Mouse (Mus musculus): ENCODE results near the gene Col13a1. TPM values are rescaled to one million over a fixed set of nuclear protein-coding genes. Genes with fewer than 3 reads are reported as not detected.

The Col13a1 gene
- polyA plus RNA-seq, 1 experiment from 2014 or later, result 2.5 TPM

GRCm38 (mm10) chr10:61838769-61839168 lies 140.1 kb downstream of the Col13a1 start:
- Histone ChIP-seq H3K27me3 (no peaks in the 10 kb centered on the region), H3K9me3 (no peaks in the 10 kb centered on the region), H3K9ac (no peak overlapping the region), H3K27ac (replicated peaks) (no peak overlapping the region), H3K4me2 (no peak overlapping the region), H3K36me3 (no peaks in the 10 kb centered on the region), H3K4me1 (replicated peaks) (peaks cover 7% of the 10 kb centered on the region; the same call in 1 of the 2 replicates), H3K4me3 (no peak overlapping the region)
- ATAC-seq (ENCODE audit: low FRiP score, low read depth), result peak; percentile 60
- WGBS, result 1% methylated on average over 6 of the region's 6 CpGs

GRCm38 (mm10) chr10:61837286-61837685 lies 141.6 kb downstream of the Col13a1 start:
- Histone ChIP-seq H3K27me3 (no peaks in the 10 kb centered on the region), H3K4me2 (no peak overlapping the region), H3K9ac (no peak overlapping the region), H3K4me1 (replicated peaks) (peaks cover 7% of the 10 kb centered on the region; the same call in 1 of the 2 replicates), H3K36me3 (no peaks in the 10 kb centered on the region), H3K9me3 (no peaks in the 10 kb centered on the region), H3K4me3 (no peak overlapping the region), H3K27ac (replicated peaks) (no peak overlapping the region)
- no peak for ATAC-seq (ENCODE audit: low FRiP score, low read depth)
- WGBS, result 78% methylated on average over 8 of the region's 8 CpGs

GRCm38 (mm10) chr10:61834288-61834687 lies 144.6 kb downstream of the Col13a1 start:
- Histone ChIP-seq H3K4me2 (no peak overlapping the region), H3K9me3 (no peaks in the 10 kb centered on the region), H3K4me1 (replicated peaks) (peaks cover 5% of the 10 kb centered on the region; the same call in 1 of the 2 replicates), H3K9ac (no peak overlapping the region), H3K27ac (replicated peaks) (no peak overlapping the region), H3K27me3 (no peaks in the 10 kb centered on the region), H3K36me3 (no peaks in the 10 kb centered on the region), H3K4me3 (no peak overlapping the region)
- no peak for ATAC-seq (ENCODE audit: low FRiP score, low read depth)
- WGBS, result 93% methylated on average over 6 of the region's 6 CpGs

GRCm38 (mm10) chr10:61832713-61833112 lies 146.2 kb downstream of the Col13a1 start:
- H3K27ac ChIP-seq (replicated peaks), result no peak overlapping the region
- no peaks in the 10 kb centered on the region for H3K36me3 ChIP-seq
- no peak for ATAC-seq (ENCODE audit: low FRiP score, low read depth)
- no peaks in the 10 kb centered on the region for H3K4me1 ChIP-seq (replicated peaks)
- H3K27me3 ChIP-seq, result no peaks in the 10 kb centered on the region
- H3K4me2 ChIP-seq, result no peak overlapping the region
- H3K4me3 ChIP-seq, result no peak overlapping the region
- 84% methylated on average over 11 of the region's 11 CpGs for WGBS
- H3K9me3 ChIP-seq, result no peaks in the 10 kb centered on the region
- no peak overlapping the region for H3K9ac ChIP-seq

- Histone ChIP-seq H3K9me3 (no peaks in the 10 kb centered on the region), H3K4me2 (no peak overlapping the region), H3K4me3 (no peak overlapping the region), H3K36me3 (no peaks in the 10 kb centered on the region), H3K9ac (no peak overlapping the region), H3K27ac (replicated peaks) (no peak overlapping the region), H3K27me3 (no peaks in the 10 kb centered on the region), H3K4me1 (replicated peaks) (0 out of 2 replicates have a peak, but pooled peaks cover 6% of the 10 kb centered on the region)
- WGBS, result 92% methylated on average over 6 of the region's 6 CpGs
- no peak for ATAC-seq (ENCODE audit: low FRiP score, low read depth)
Observed at GRCm38 (mm10) chr10:61831741-61832140, 147.2 kb downstream of the Col13a1 start.

- H3K27me3 ChIP-seq, result no peaks in the 10 kb centered on the region
Observed at GRCm38 (mm10) chr10:61831251-61831650, 147.7 kb downstream of the Col13a1 start.

GRCm38 (mm10) chr10:61830817-61831216 lies 148.1 kb downstream of the Col13a1 start:
- no peaks in the 10 kb centered on the region for H3K27me3 ChIP-seq
- no peak overlapping the region for H3K4me2 ChIP-seq
- no peaks in the 10 kb centered on the region for H3K9me3 ChIP-seq
- 0 out of 2 replicates have a peak, but pooled peaks cover 7% of the 10 kb centered on the region for H3K4me1 ChIP-seq (replicated peaks)
- H3K9ac ChIP-seq, result no peak overlapping the region
- no peak for ATAC-seq (ENCODE audit: low FRiP score, low read depth)
- WGBS, result 57% methylated on average over 9 of the region's 9 CpGs
- no peak overlapping the region for H3K4me3 ChIP-seq
- no peak overlapping the region for H3K27ac ChIP-seq (replicated peaks)
- no peaks in the 10 kb centered on the region for H3K36me3 ChIP-seq

More at GRCm38 (mm10) chr10:61831251-61831650, 147.7 kb downstream of the Col13a1 start:
- Histone ChIP-seq H3K27ac (replicated peaks) (no peak overlapping the region), H3K9ac (no peak overlapping the region), H3K4me2 (no peak overlapping the region), H3K9me3 (no peaks in the 10 kb centered on the region), H3K36me3 (no peaks in the 10 kb centered on the region), H3K4me3 (no peak overlapping the region), H3K4me1 (replicated peaks) (0 out of 2 replicates have a peak, but pooled peaks cover 7% of the 10 kb centered on the region)
- ATAC-seq (ENCODE audit: low FRiP score, low read depth), result no peak
- WGBS, result 80% methylated on average over 12 of the region's 12 CpGs

GRCm38 (mm10) chr10:61829046-61829445 lies 149.9 kb downstream of the Col13a1 start:
- H3K4me1 ChIP-seq (replicated peaks), result 0 out of 2 replicates have a peak, but pooled peaks cover 7% of the 10 kb centered on the region
- no peak for ATAC-seq (ENCODE audit: low FRiP score, low read depth)
- H3K4me2 ChIP-seq, result no peak overlapping the region
- H3K36me3 ChIP-seq, result no peaks in the 10 kb centered on the region
- no peak overlapping the region for H3K9ac ChIP-seq
- no peak overlapping the region for H3K4me3 ChIP-seq
- 62% methylated on average over 4 of the region's 4 CpGs for WGBS
- H3K27ac ChIP-seq (replicated peaks), result no peak overlapping the region
- no peaks in the 10 kb centered on the region for H3K27me3 ChIP-seq
- H3K9me3 ChIP-seq, result no peaks in the 10 kb centered on the region

GRCm38 (mm10) chr10:61827950-61828936 lies 150.7 kb downstream of the Col13a1 start:
- WGBS, result 90% methylated on average over 32 of the region's 32 CpGs
- Histone ChIP-seq H3K36me3 (no peaks in the 10 kb centered on the region), H3K27ac (replicated peaks) (no peak overlapping the region), H3K4me3 (no peak overlapping the region), H3K4me2 (no peak overlapping the region), H3K27me3 (no peaks in the 10 kb centered on the region), H3K9ac (no peak overlapping the region), H3K9me3 (no peaks in the 10 kb centered on the region), H3K4me1 (replicated peaks) (0 out of 2 replicates have a peak, but pooled peaks cover 7% of the 10 kb centered on the region)
- no peak for ATAC-seq (ENCODE audit: low FRiP score, low read depth)

- 0 out of 2 replicates have a peak overlapping the region, but pooled peaks have one; percentile 2 for H3K27ac ChIP-seq (replicated peaks)
- H3K27me3 ChIP-seq, result no peaks in the 10 kb centered on the region
- H3K9ac ChIP-seq, result no peak overlapping the region
- H3K4me2 ChIP-seq, result no peak overlapping the region
- no peak for ATAC-seq (ENCODE audit: low FRiP score, low read depth)
- 35% methylated on average over 16 of the region's 16 CpGs for WGBS
- H3K9me3 ChIP-seq, result no peaks in the 10 kb centered on the region
- 0 out of 2 replicates have a peak, but pooled peaks cover 7% of the 10 kb centered on the region for H3K4me1 ChIP-seq (replicated peaks)
- no peak overlapping the region for H3K4me3 ChIP-seq
- H3K36me3 ChIP-seq, result no peaks in the 10 kb centered on the region
Observed at GRCm38 (mm10) chr10:61826753-61827435, 152.0 kb downstream of the Col13a1 start.

- WGBS, result 83% methylated on average over 13 of the region's 13 CpGs
- no peak overlapping the region for H3K27ac ChIP-seq (replicated peaks)
Observed at GRCm38 (mm10) chr10:61825979-61826752, 152.7 kb downstream of the Col13a1 start.

More at GRCm38 (mm10) chr10:61825979-61826752, 152.7 kb downstream of the Col13a1 start:
- no peak overlapping the region for H3K4me2 ChIP-seq
- no peak overlapping the region for H3K4me3 ChIP-seq
- H3K9ac ChIP-seq, result no peak overlapping the region
- H3K27me3 ChIP-seq, result no peaks in the 10 kb centered on the region
- ATAC-seq (ENCODE audit: low FRiP score, low read depth), result no peak
- no peaks in the 10 kb centered on the region for H3K36me3 ChIP-seq
- H3K9me3 ChIP-seq, result no peaks in the 10 kb centered on the region
- 0 out of 2 replicates have a peak, but pooled peaks cover 7% of the 10 kb centered on the region for H3K4me1 ChIP-seq (replicated peaks)

Measured in hindbrain, embryonic 15.5 days (tissue).